Mouse (Mus musculus) ovary, postnatal 36 days (tissue): ENCODE measurements around the gene Hagh.
A peak's percentile ranks its signal among the peaks of the same experiment; 100 is the strongest.

ENCODE experiments used
- DNase-seq: peaks from one replicate; pipeline ENCODE4 v3.0.0; 2022; ENCODE audit warnings: low spot score, mixed read lengths

Hagh gene

DNA sequence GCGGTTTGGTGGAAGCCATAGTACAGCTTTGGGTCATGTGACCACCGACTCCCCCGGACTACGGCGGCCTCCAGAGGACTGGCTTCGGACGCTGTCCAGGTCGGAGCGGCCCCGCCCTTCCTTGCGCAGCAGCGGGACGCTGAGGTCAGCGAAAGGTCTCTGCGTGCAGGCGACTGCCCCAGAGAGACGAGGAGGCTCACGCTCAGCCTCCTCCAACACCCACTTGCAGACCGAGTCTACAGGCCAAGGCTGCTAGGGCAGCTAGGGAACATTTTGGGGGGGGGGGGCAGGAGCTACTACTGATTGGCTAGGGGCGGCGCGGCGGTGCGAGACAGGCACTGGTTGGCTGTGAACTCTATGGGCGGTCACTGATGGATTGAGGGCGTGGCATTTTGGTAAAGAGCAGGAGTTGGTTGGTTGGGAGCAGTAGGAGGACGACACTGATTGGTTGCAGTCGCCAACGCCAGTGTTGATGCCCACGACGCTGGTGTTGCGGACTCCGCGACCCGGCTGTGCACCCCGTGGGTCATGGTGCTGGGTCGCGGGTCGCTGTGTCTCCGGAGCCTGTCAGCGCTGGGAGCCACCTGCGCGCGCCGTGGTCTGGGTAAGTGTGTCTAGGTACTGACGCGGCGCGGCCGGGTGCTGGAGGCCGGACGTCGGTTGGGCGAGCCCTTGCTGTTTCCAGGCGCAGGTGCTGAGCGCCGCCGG, 10.3 kb downstream of the Hagh start, which contains the start of gene Fahd1:
Fahd1 (minus strand) TSS at position 300 of the 708 bp plus-strand sequence.
- DNase-seq: peak; percentile 92

DNA sequence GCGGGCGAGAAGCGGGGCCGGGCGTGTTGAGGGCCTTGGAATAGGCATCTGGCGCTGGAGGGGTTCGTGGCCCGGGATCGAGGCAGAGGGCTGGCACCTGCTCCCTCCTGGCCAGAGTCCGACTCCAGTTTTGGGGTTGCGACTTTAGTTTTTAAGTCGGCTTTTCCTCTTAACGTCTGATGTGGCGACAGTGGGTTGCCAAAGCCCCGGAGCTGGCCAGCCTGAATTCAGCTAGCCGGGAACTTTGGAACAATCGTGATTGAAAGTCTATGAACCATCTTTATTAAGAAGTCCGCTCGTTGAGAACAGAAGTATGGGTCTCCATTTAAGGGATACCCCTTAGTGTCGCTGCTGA, 10.8 kb downstream of the Hagh start:
- DNase-seq: no peak

DNA sequence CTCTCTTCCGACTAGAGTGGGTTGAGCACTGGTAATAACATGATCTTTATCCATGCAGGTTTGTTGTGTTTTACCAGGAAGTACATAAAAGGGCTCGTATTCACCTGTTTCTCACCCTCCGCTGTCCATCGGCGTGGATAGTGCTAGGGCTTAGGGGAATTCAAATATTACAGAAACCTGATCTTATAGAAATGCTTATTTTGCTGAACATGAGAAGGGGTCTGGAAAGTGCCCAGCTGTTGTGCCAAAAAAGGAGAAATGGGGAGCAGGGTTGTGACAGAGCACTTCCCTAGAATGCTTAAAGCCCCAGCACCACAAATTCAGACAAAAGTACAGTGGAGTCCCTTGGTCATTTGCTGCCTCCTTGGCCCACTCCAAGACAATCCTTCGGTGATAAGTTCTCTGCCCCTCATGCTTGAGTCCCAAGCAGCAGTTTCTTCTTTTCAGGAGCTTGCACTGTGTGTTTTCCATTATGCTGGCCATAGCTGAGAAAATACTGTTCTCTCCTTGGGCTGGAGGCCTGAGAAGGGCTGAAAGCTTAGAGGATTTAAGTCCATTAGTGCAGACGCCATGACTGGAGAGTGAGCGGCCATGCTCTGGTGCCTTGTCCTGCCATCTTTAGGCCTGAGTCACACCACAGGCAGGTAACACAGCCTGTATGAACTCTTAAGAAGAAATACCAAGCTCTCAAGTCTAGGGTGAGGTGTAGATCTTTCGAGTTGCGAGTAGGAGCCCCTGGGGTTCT, 11.6 kb downstream of the Hagh start:
- no peak for DNase-seq

DNA sequence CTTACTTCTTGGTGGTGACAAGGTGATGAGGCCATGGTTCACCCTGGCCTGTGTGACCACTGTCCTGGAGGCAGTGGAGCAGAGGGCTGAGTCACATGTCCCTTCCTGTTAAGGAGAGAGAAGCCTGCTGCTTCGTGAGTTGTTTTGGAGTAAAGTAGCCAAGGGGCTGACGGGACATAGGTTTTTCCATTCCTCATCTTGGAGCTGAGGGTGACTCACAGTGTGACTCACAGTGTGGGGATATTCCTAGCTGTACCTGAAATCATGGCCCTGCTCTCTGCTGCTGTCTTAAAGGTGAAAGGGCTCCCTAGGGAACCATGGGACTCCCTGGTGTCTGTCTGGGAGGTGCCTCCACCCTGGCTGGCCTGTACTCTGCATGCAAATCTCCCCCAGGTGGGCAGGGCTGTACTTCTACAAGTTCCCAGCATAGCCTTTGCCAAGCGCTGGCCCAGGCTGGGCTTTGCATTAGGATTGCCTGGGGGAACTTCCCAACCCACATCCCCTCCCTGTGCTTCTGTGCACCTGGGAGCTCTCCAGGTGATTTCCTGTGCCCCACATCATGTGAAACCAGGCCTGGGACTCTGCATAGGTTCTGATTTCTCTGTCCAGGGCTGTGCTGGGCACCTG, 16.0 kb downstream of the Hagh start:
- no peak for DNase-seq

DNA sequence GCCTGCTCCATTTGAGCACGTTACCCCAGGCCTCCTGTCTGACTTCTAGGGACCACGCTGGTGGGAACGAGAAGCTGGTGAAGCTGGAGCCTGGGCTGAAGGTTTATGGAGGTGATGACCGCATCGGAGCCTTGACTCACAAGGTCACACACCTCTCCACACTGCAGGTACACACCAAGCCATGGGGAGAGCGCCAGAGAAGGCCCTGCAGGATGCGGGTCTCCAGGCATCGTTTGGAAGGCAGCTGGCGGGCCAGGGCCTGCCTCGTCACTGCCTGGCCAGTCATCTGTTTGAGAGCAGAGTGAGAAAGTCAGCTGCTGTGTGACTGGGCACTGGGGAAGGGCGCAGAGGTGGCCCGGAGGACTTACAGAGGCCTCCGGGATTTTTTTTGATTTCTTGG, 16.6 kb downstream of the Hagh start:
- no peak for DNase-seq

DNA sequence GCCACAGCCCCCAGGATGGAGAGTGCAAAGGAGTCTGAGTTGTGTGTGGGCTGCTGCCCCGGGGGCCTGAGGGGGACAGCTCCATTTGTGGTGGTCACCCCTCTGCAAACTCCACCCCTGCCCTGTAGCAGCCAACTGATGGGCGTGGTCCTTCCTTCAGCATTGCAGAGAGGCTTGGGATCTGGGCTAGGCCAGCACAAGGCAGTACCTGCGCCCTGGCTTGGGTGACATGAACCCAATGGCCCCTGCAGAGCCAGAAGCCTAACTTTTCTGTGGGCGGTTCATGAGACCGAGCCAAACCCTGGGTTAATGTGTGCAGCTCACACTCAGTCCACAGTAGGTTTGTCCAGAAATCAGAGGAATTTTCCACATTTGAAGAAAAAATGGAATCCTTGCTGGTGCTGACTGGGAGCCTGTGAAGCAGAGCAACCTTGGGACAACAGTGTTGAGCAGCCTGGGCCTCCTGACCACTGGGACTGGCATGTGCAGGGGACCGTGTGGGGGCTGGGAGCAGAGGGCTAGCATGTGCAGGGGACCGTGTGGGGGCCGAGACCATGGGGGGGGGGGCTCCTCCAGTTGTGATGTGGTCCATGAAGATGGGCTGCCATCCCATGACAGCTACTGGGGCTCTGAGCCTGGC, 18.0 kb downstream of the Hagh start:
- DNase-seq: no peak

DNA sequence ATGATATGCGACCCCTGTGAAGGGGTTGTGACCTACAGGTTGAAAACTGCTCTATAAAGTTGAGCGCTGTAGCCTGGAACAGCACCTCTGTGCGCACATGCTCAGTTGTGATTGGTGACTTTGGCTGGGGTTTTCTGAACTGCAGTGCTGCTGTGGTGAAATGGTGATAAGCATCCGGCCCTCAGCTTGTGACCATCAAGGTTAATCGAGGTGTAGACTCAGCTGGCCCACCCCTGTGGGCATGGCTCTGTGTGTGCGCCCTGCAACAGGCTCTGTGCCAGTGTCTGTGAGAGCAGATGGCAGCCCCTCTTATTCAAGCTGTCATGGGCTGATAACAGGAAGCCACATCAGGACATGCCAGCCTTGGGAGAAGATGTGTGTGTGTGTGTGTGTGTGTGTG, 19.0 kb downstream of the Hagh start:
- no peak for DNase-seq

DNA sequence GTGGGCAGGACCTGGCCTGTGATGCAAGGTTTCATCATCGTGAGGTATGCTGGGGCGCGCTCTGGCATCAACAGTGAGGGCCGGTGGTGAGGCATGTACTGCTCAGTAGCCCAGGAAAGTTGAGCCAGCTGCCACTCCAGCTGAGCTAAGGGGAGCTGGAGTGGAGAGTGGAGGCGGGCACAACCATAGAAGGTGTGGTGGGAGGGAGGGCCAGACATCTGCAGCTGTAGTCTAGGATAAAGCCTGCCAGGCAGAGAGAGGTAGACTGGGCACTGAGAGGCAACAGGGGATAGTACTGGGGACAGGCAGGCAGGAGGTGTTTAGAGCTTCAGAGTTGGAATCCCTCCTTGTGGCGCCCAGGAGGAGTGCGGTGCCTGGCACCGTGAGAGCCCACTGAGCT, 20.1 kb downstream of the Hagh start:
- DNase-seq: no peak

DNA sequence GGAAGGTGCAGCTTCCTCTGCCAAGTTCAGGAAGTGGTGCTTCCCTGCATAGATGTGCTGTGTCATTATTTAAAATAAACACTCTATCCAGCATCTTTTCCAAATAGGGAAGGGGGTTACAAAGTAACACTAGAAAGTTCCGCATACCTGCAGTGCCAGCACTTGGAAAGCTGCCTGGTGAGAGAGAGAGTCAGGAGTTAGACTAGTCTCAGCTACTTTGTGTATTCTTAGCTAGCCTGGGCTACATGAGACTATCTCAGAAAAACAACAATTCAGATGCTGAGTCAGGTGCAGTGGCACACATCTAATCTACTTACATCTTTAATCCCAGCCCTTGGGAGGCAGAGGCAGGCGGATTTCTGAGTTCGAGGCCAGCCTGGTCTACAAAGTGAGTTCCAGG, 21.8 kb downstream of the Hagh start:
- DNase-seq: no peak

DNA sequence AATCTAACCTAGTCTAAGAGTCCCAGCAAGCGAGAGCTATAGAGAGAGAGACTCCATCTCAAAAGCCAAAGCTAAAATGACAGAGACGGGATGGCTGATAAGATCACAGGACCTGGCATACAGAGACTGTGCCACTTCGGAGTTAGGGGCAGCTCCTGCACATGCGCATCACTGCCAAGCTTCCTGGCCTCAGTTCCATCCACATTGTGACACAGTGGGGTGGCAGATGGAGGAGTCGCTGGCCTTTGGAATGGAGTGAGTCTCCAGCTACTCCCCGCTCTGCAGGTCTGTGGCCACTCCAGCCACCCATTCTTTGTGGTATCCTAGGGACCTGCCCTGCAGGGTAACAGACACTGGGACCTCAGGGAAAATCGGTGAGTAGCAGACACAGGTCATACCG, 25.8 kb downstream of the Hagh start, which contains the start of gene Igfals:
Igfals (plus strand) TSS at position 222 of the 400 bp plus-strand sequence.
- DNase-seq: no peak

DNA sequence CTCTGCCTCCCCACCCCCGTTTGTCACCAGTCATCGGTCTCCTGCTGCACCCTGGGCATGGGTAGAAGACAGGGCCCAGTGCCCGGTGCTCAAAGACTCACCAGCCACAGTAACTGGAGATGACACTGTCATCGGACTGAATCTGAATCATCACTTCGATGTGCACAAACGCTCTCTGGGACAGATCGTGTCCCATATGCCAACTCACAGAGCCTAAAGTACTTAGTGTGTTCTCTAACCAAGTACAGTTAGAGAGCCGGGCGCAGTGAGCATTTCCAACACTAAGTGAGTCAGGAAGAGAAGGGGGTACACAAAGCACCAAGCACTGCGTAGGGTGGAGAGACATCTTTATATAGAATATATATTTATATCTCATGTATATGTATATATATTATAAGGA, 28.0 kb downstream of the Hagh start:
- DNase-seq: no peak

DNA sequence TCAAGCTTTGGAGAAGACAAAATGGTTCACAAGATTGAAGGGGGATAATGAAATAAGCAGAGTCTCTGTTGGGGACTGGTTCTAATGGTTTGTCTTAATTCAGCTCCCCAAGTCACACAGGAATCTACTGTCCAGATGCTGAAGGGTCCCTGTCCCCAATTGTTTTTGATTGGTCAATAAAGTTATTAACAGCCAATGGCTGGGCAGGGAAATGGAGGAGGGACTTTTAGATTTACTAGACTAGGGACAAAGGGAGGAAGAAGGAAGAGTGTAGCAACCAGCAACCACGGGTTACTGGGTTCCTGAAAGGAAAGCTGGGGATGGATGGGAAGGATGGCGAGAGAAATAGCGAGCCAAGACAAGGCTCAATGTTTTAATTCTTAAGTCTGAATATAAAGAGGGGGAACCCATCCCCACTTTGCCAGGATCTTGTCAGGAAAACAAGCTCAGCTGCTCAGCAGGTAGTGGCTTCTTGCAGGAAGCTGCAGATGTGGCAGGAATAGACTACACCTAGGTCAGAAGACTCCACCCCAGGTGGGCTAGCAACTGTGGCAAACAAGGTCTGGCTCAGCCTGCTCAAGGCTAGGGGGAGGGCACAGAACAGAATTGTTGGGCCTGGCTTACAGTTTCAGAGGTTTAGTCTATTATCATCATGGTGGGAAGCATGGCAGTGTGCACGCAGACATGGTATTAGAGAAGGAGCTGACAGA, 33.9 kb downstream of the Hagh start:
- DNase-seq: no peak

DNA sequence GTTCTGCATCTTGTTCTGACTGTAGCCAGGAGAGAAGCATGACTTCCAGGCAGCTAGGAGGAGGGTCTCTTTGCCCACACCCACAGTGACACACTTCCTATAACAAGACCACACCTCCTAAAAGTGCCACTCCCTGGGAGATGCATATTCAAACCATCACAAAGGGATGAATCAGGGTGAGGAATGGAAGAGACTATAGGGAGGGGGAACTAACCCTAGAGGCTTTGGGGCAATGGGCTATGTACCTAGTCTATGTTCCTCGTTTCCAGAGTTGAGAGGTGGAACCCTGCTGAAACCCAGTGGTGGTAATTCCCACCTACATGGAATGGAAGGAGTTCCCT, 34.4 kb downstream of the Hagh start:
- DNase-seq: no peak

DNA sequence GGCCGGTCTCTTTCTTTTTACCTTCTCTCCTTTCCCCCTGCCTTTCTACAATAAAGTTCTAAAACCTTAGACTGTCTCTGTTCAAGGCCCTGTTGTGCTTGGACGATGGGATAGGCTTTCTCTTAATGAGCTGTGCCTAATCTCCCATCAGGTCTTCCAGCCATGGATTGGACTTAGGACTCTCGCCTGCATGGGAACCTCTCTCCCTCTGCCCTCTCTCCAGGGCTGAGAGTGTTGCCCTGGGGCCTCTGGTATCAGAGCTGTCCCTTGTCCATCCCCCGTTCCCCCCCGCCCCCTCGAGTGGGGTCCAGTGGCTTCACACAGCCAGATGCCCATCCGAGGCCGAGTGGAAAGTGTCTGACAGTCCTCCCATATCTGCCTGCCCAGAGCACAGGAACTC, 35.0 kb downstream of the Hagh start:
- DNase-seq: no peak

DNA sequence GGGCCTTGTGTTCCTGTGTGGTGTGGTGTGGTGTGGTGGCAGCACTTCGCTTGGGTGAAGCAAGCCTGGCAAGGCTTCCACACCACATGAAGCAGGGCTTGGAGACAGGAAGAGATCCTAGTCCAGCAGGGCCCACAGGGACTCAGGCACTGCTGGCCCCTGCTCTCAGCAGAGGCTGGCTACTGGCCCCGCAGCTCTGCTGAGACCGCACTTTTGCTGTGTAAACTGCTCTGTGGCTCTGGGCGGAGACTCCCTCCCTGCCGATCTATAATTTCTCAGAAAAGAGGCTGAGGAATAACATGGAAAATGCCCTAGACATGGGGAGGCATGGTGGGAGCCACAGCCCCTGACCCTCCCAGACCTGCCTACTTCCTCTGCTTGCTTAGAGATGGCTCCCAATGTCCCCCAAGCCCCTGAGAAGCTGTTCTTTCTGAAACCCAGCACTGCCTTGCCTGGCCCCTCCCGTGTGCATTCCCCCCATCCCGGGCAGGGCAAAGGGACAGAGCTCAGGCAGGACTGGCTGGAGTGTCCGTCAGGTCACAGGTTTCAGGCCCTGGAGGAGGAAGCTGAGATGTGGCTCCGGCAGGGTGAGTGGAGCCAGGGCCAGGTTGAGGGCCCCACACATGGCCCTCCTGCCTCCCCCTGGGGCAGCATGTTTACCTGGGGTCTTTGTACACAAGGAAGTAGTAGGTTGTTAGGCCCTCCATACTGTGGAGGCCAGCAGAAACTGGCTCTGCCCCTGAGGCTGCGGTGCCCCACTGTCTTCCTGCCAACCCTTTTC, 37.6 kb downstream of the Hagh start:
- no peak for DNase-seq

DNA sequence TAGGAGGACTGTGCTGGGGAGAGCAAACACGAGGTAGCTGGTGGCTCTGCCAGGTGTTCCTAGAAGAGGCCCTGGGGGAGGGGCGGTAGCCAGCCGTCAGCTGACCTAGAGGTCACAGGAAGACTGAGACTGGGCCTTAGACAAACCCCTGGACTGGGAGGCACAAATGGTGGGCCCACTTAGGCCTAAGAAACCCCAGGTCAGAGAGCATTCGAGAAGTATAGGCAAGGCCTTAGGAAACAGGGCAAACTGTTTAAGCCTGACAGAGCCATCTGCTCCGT, 38.1 kb downstream of the Hagh start:
- DNase-seq: no peak

DNA sequence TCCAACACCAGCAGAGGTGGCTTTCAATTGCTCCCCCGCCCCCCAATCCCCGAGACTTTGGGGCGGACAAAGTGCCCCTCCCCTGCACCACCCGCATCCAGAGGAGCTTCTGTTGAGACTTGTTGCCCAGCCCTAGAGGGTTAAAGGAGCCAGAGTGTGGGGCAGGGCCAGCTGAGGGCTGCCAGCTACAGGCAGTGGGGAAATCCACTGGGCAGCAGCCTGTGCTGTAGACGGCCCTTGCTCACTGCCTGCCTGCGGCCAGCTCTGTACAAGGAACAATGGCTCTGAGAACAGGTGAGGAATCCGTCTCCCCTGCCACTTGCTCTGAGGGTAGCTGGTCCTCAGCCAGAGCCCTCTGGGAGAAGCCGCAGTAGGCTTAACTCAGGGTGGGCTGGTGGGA, 38.6 kb downstream of the Hagh start:
- DNase-seq: no peak

DNA sequence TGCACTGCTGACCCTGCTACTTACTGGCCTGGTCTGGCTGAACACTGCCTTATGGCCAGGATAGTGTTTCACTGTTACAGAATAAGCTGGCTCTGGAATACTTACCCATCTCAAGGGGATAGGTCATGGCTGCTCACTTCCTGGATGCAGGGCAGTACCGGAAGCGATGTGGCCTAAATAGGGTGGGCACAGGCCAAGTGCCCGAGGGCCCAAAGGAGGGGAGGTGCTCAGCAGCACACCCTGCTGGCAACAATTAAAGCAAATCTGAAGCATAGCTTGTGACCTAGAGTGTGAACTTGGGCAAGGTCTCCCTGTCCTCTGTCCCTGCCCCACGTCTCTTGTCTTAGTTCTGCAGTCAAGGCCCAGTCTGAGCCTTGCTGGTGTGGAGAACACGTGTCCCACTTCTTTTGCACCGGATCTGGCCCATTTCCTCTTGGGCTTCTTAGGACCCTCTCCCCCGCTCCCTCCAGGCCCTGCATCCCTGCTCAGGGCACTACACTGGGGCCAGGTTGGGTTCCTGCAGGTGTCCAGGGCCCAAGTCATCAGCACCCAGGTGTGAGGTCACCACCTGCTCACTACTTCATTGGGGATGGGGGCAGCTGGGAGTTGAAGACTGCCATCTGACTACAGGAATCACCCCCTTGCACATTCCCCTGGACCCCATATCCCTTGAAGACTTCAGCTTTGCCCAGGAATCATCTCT, 41.9 kb downstream of the Hagh start:
- DNase-seq: no peak

DNA sequence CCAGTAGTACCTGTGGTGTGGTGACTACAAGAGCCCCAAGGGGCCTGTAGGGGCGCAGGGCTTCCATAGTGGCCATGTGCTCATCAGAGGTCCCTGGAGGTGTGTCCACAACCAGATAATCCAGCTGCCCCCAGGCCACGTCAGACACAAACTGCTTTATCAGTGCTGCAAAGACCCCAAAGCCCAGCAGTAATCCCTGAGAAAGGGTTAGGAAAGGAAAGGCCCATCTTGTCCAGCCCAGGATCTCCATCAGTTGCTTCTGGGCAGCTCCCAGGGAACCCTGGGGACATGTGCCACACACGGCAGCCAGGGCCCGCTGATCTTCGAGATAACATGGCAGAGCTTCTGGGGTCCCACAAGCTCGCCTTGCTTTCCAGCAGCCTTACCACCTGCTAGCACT, 44.4 kb downstream of the Hagh start:
- no peak for DNase-seq

DNA sequence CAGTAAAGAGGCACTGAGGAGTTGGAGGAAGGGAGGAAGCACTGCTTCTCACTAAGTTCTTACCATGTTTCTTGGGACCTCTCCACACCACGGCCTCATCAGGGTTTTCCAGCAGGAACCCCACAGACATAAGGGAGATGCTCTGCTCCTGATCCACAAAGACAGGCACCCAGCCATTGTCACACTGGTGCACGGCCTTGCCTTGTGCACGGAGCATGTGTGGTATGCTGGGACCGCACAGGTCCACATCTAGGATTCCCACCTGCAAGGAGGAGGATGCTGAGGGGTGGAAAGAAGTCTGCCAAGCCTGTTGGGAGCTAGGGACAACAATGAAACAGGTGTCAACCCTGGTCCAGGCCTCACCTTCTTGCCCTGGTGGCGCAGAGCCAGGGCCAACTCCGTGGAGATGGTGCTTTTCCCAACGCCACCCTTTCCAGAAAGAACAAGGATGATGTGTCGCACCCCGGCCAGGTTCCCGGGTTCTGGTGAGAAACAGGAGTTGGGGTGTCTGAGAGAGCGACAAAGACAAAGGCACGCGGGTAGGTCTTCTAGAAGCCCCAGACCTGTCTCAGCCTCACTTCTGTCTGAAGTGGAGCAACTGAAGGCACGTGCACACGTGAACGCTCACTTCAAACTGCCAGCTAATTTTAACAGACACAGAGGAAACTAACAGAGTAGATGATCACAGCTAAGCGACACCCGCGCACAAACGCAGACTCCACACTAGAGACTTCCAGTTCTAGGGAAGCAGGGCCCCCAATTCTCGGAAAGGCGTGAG, 45.6 kb downstream of the Hagh start:
- no peak for DNase-seq
